Mouse (Mus musculus): ENCODE measurements around the gene Prkcd. TPM values are rescaled to one million over a fixed set of nuclear protein-coding genes. Genes with fewer than 3 reads are reported as not detected.
"Not testable (repeated sequence)": the region's sequence is repeated elsewhere in the genome, so short reads cannot be mapped to it uniquely, and the experiment has no call there.

Gene Prkcd
- polyA plus RNA-seq, 1 experiment from 2014 or later: 63.5 TPM

GRCm38 (mm10) chr14:30584497-30585251 is 41.3 kb downstream of the Prkcd start:
- H3K36me3 ChIP-seq: no peaks in the 10 kb centered on the region
- H3K9me3 ChIP-seq (replicated peaks): no peaks in the 10 kb centered on the region
- H3K9ac ChIP-seq: no peak overlapping the region
- ATAC-seq (ENCODE audit: insufficient number of reproducible peaks, low FRiP score, low TSS enrichment, low read depth): no peak
- no peak overlapping the region for H3K4me3 ChIP-seq (replicated peaks)
- H3K4me1 ChIP-seq: peaks cover 22% of the 10 kb centered on the region
- H3K4me2 ChIP-seq (replicated peaks): no peak overlapping the region
- 46% methylated on average over 19 of the region's 19 CpGs for WGBS
- no peaks in the 10 kb centered on the region for H3K27me3 ChIP-seq
- H3K27ac ChIP-seq (replicated peaks): no peak overlapping the region

GRCm38 (mm10) chr14:30584077-30584476 is 41.9 kb downstream of the Prkcd start:
- no peaks in the 10 kb centered on the region for H3K27me3 ChIP-seq
- 55% methylated on average over 2 of the region's 2 CpGs for WGBS

GRCm38 (mm10) chr14:30581238-30581637 is 44.8 kb downstream of the Prkcd start:
- no peak overlapping the region for H3K27ac ChIP-seq (replicated peaks)
- no peak overlapping the region for H3K9ac ChIP-seq
- H3K27me3 ChIP-seq: no peaks in the 10 kb centered on the region
- H3K4me2 ChIP-seq (replicated peaks): no peak overlapping the region
- WGBS: 76% methylated on average over 1 of the region's 1 CpGs
- no peak for ATAC-seq (ENCODE audit: insufficient number of reproducible peaks, low FRiP score, low TSS enrichment, low read depth)
- no peaks in the 10 kb centered on the region for H3K36me3 ChIP-seq
- H3K4me1 ChIP-seq: peaks cover 13% of the 10 kb centered on the region
- no peaks in the 10 kb centered on the region for H3K9me3 ChIP-seq (replicated peaks)
- no peak overlapping the region for H3K4me3 ChIP-seq (replicated peaks)

More at GRCm38 (mm10) chr14:30584077-30584476, 41.9 kb downstream of the Prkcd start:
- Histone ChIP-seq H3K27ac (replicated peaks) (no peak overlapping the region), H3K4me1 (peaks cover 22% of the 10 kb centered on the region), H3K4me2 (replicated peaks) (no peak overlapping the region), H3K9ac (no peak overlapping the region), H3K4me3 (replicated peaks) (no peak overlapping the region), H3K36me3 (no peaks in the 10 kb centered on the region), H3K9me3 (replicated peaks) (no peaks in the 10 kb centered on the region)
- no peak for ATAC-seq (ENCODE audit: insufficient number of reproducible peaks, low FRiP score, low TSS enrichment, low read depth)

GRCm38 (mm10) chr14:30579882-30580281 is 46.1 kb downstream of the Prkcd start:
- Histone ChIP-seq H3K9me3 (replicated peaks) (no peaks in the 10 kb centered on the region), H3K4me2 (replicated peaks) (no peak overlapping the region), H3K4me1 (peaks cover 9% of the 10 kb centered on the region), H3K36me3 (peaks cover 9% of the 10 kb centered on the region), H3K27me3 (no peaks in the 10 kb centered on the region), H3K9ac (no peak overlapping the region), H3K4me3 (replicated peaks) (no peak overlapping the region), H3K27ac (replicated peaks) (no peak overlapping the region)
- ATAC-seq (ENCODE audit: insufficient number of reproducible peaks, low FRiP score, low TSS enrichment, low read depth): no peak
- WGBS: 30% methylated on average over 5 of the region's 5 CpGs

GRCm38 (mm10) chr14:30579180-30579579 is 46.8 kb downstream of the Prkcd start:
- WGBS: 67% methylated on average over 5 of the region's 5 CpGs
- Histone ChIP-seq H3K4me3 (replicated peaks) (no peak overlapping the region), H3K27ac (replicated peaks) (no peak overlapping the region), H3K9ac (no peak overlapping the region), H3K9me3 (replicated peaks) (no peaks in the 10 kb centered on the region), H3K4me1 (0 out of 2 replicates have a peak, but pooled peaks cover 3% of the 10 kb centered on the region), H3K4me2 (replicated peaks) (no peak overlapping the region), H3K27me3 (no peaks in the 10 kb centered on the region), H3K36me3 (peaks cover 11% of the 10 kb centered on the region)
- ATAC-seq (ENCODE audit: insufficient number of reproducible peaks, low FRiP score, low TSS enrichment, low read depth): no peak

GRCm38 (mm10) chr14:30577303-30578062 is 48.5 kb downstream of the Prkcd start:
- peaks cover 25% of the 10 kb centered on the region for H3K36me3 ChIP-seq
- not testable (repeated sequence) for H3K9ac ChIP-seq; H3K4me2 ChIP-seq (replicated peaks); H3K4me1 ChIP-seq; H3K4me3 ChIP-seq (replicated peaks); H3K9me3 ChIP-seq (replicated peaks); H3K27ac ChIP-seq (replicated peaks); H3K27me3 ChIP-seq; ATAC-seq (ENCODE audit: insufficient number of reproducible peaks, low FRiP score, low TSS enrichment, low read depth)
- 38% methylated on average over 10 of the region's 12 CpGs for WGBS

- no peak for ATAC-seq (ENCODE audit: insufficient number of reproducible peaks, low FRiP score, low TSS enrichment, low read depth)
- WGBS: 53% methylated on average over 5 of the region's 5 CpGs
Observed at GRCm38 (mm10) chr14:30576260-30576659, 49.8 kb downstream of the Prkcd start.

GRCm38 (mm10) chr14:30575791-30576190 is 50.2 kb downstream of the Prkcd start:
- no peak for ATAC-seq (ENCODE audit: insufficient number of reproducible peaks, low FRiP score, low TSS enrichment, low read depth)
- 66% methylated on average over 7 of the region's 7 CpGs for WGBS
- Histone ChIP-seq H3K4me2 (replicated peaks) (no peak overlapping the region), H3K4me1 (0 out of 2 replicates have a peak, but pooled peaks cover 3% of the 10 kb centered on the region), H3K4me3 (replicated peaks) (no peak overlapping the region), H3K36me3 (peaks cover 42% of the 10 kb centered on the region), H3K27me3 (no peaks in the 10 kb centered on the region), H3K9me3 (replicated peaks) (no peaks in the 10 kb centered on the region), H3K27ac (replicated peaks) (no peak overlapping the region), H3K9ac (no peak overlapping the region)

More at GRCm38 (mm10) chr14:30576260-30576659, 49.8 kb downstream of the Prkcd start:
- Histone ChIP-seq H3K4me3 (replicated peaks) (no peak overlapping the region), H3K27ac (replicated peaks) (no peak overlapping the region), H3K9ac (no peak overlapping the region), H3K36me3 (peaks cover 37% of the 10 kb centered on the region), H3K27me3 (no peaks in the 10 kb centered on the region), H3K4me2 (replicated peaks) (no peak overlapping the region), H3K4me1 (0 out of 2 replicates have a peak, but pooled peaks cover 3% of the 10 kb centered on the region), H3K9me3 (replicated peaks) (no peaks in the 10 kb centered on the region)

GRCm38 (mm10) chr14:30573983-30574584 is 51.9 kb downstream of the Prkcd start:
- whole genome bisulfite sequencing: 64% methylated on average over 6 of the region's 6 CpGs
- H3K27me3 ChIP-seq: no peaks in the 10 kb centered on the region
- no peak overlapping the region for H3K27ac ChIP-seq (replicated peaks)
- ATAC-seq (ENCODE audit: insufficient number of reproducible peaks, low FRiP score, low TSS enrichment, low read depth): 0 out of 2 replicates have a peak, but pooled peaks have one; percentile 7
- 0 out of 2 replicates have a peak, but pooled peaks cover 3% of the 10 kb centered on the region for H3K4me1 ChIP-seq
- no peak overlapping the region for H3K9ac ChIP-seq
- peaks cover 58% of the 10 kb centered on the region for H3K36me3 ChIP-seq
- no peak overlapping the region for H3K4me3 ChIP-seq (replicated peaks)
- no peaks in the 10 kb centered on the region for H3K9me3 ChIP-seq (replicated peaks)
- H3K4me2 ChIP-seq (replicated peaks): no peak overlapping the region

- Histone ChIP-seq H3K4me1 (0 out of 2 replicates have a peak, but pooled peaks cover 3% of the 10 kb centered on the region), H3K9me3 (replicated peaks) (no peaks in the 10 kb centered on the region), H3K4me3 (replicated peaks) (no peak overlapping the region), H3K27me3 (no peaks in the 10 kb centered on the region), H3K27ac (replicated peaks) (no peak overlapping the region), H3K36me3 (peaks cover 66% of the 10 kb centered on the region), H3K9ac (no peak overlapping the region), H3K4me2 (replicated peaks) (no peak overlapping the region)
- no peak for ATAC-seq (ENCODE audit: insufficient number of reproducible peaks, low FRiP score, low TSS enrichment, low read depth)
- WGBS: 69% methylated on average over 8 of the region's 8 CpGs
Observed at GRCm38 (mm10) chr14:30573235-30573634, 52.8 kb downstream of the Prkcd start.

- Histone ChIP-seq H3K27ac (replicated peaks) (no peak overlapping the region), H3K27me3 (no peaks in the 10 kb centered on the region), H3K4me3 (replicated peaks) (no peak overlapping the region), H3K4me1 (0 out of 2 replicates have a peak, but pooled peaks cover 3% of the 10 kb centered on the region), H3K36me3 (peaks cover 76% of the 10 kb centered on the region), H3K9me3 (replicated peaks) (no peaks in the 10 kb centered on the region), H3K4me2 (replicated peaks) (no peak overlapping the region), H3K9ac (no peak overlapping the region)
- 89% methylated on average over 10 of the region's 10 CpGs for WGBS
- no peak for ATAC-seq (ENCODE audit: insufficient number of reproducible peaks, low FRiP score, low TSS enrichment, low read depth)
Observed at GRCm38 (mm10) chr14:30572253-30572652, 53.8 kb downstream of the Prkcd start.
